Mouse (Mus musculus) lung, embryonic 14.5 days (tissue): ENCODE data around the gene Mslnl. TPM values are rescaled to one million over a fixed set of nuclear protein-coding genes. Genes with fewer than 3 reads are reported as not detected.

Experiments used
- ATAC-seq: fragments of 200-750 bp; cut with Nextera tagmentation; 2 replicates; pipeline ENCODE4 v1.8.0; 2017; ENCODE audit warnings: mild to moderate bottlenecking, moderate TSS enrichment, moderate library complexity; ENCODE audit not compliant: insufficient read depth
- DNase-seq: peaks from one replicate; pipeline ENCODE4 v3.0.0-alpha.2; 2015
- H3K27ac ChIP-seq: fragments of 300-500 bp; sonication (generic); 2 replicates; pipeline ENCODE4 v1.5.1; 2014; ENCODE audit warnings: low read depth, mild to moderate bottlenecking, moderate library complexity
- H3K27me3 ChIP-seq: fragments of 300-500 bp; sonication (generic); 2 replicates; pipeline ENCODE4 v1.6.1; 2014; ENCODE audit warnings: low read length, control low read depth; ENCODE audit not compliant: insufficient read depth
- H3K36me3 ChIP-seq: fragments of 300-500 bp; sonication (generic); 2 replicates; pipeline ENCODE4 v1.6.1; 2014; ENCODE audit warnings: control low read depth; ENCODE audit not compliant: insufficient read depth
- H3K4me1 ChIP-seq: fragments of 300-500 bp; sonication (generic); 2 replicates; pipeline ENCODE4 v1.6.1; 2014; ENCODE audit warnings: antibody characterized with exemption, control low read depth; ENCODE audit not compliant: insufficient read depth
- H3K4me2 ChIP-seq: fragments of 300-500 bp; sonication (generic); 2 replicates; pipeline ENCODE4 v1.6.1; 2014; ENCODE audit warnings: mild to moderate bottlenecking
- H3K4me3 ChIP-seq: fragments of 300-500 bp; sonication (generic); 2 replicates; pipeline ENCODE4 v1.5.1; 2014; ENCODE audit warnings: low read depth, low read length
- H3K9ac ChIP-seq: fragments of 300-500 bp; sonication (generic); 2 replicates; pipeline ENCODE4 v1.6.1; 2014
- H3K9me3 ChIP-seq: fragments of 300-500 bp; sonication (generic); 2 replicates; pipeline ENCODE4 v1.6.1; 2016; ENCODE audit warnings: low read depth, low read length, control low read depth
- CTCF ChIP-seq: IDR thresholded peaks from 2 replicates; pipeline ENCODE4 v1.5.1; 2016; ENCODE audit warnings: antibody characterized with exemption, low read depth
- WGBS: fragments of 180-500 bp; shearing (Covaris S2); extraction: QIAGEN DNeasy Blood & Tissue Kit; methylation state at CpG from one replicate; pipeline ENCODE4 v1.1.7; 2014; 5-methylcytosine and 5-hydroxymethylcytosine counted together
- microRNA-seq: library from miRNA; unstranded; fragments of <30 nt; microRNA quantifications from one replicate; pipeline ENCODE4, GENCODE M21; 2016; ENCODE audit warnings: borderline number of aligned reads
- polyA plus RNA-seq: library from polyadenylated mRNA; unstranded; fragments of >200 nt; fragmentation: Nextera tagmentation; extraction: Ambion mirVana; gene quantifications from 2 replicates; pipeline ENCODE4 v1.2.1, GENCODE M21; 2014

Gene Mslnl
- polyA plus RNA-seq, 1 experiment from 2014 or later = 0.24 TPM

DNA sequence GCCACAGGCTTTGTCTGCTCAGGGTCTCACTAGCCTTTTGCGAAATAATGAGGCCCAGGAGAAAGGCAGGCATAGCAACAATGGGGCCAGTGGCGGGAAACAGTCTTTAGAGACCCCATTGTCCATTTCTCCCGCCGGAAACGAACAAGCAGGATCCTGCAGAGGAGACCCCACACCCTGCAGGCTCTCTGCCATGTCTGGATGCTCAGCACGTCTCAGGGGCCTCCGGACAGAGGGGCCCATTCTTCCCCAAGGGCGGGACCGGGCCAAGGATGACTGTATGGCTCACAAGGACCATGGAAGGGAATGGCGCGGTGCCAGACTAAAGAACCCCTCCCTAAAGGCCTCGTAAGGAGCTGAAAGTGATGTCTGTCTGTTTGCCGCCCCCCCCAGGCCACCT, 58.4 kb downstream of the Mslnl start:
- no peaks in the 10 kb centered on the region for H3K9me3 ChIP-seq
- no peaks in the 10 kb centered on the region for H3K27me3 ChIP-seq
- H3K27ac ChIP-seq = peak overlapping the region; percentile 27; the same call in 1 of the 2 replicates
- H3K4me1 ChIP-seq = peaks cover 14% of the 10 kb centered on the region
- ATAC-seq (no peak), DNase-seq (no peak)
- 70% methylated on average over 13 of the region's 13 CpGs for WGBS
- no peak overlapping the region for H3K4me3 ChIP-seq
- peaks cover 17% of the 10 kb centered on the region; the same call in 1 of the 2 replicates for H3K36me3 ChIP-seq
- TF ChIP-seq CTCF = no peak
- peak overlapping the region; percentile 1; the same call in 1 of the 2 replicates for H3K4me2 ChIP-seq
- H3K9ac ChIP-seq = no peak overlapping the region

DNA sequence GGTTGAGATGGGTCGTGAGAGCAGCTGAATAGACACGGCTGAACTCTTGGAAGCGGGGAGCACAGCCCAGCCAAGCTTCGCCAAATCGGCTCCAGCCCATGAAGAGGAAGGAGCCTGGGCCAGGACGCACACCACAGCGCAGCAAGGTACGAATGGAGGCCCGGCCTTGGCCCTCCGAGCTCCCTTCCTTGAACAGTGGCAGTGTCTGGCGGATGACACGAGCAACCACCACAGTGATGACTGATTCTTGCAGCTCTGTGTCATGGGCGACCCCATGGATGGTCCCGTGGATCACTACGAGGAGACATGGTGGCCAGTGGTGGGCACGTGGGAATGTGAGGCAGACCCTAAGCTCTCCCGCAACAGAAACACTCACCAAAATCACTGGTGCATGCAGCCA, 59.2 kb downstream of the Mslnl start:
- H3K4me1 ChIP-seq = peaks cover 14% of the 10 kb centered on the region
- H3K27me3 ChIP-seq = no peaks in the 10 kb centered on the region
- ATAC-seq = no peak
- 84% methylated on average over 17 of the region's 17 CpGs for WGBS
- no peak overlapping the region for H3K9ac ChIP-seq
- H3K36me3 ChIP-seq = 0 out of 2 replicates have a peak, but pooled peaks cover 10% of the 10 kb centered on the region
- H3K9me3 ChIP-seq = no peaks in the 10 kb centered on the region
- H3K4me2 ChIP-seq = peak overlapping the region; percentile 98
- no peak for DNase-seq
- H3K4me3 ChIP-seq = peak overlapping the region; percentile 61
- no peak overlapping the region for H3K27ac ChIP-seq
- TF ChIP-seq CTCF = no peak

DNA sequence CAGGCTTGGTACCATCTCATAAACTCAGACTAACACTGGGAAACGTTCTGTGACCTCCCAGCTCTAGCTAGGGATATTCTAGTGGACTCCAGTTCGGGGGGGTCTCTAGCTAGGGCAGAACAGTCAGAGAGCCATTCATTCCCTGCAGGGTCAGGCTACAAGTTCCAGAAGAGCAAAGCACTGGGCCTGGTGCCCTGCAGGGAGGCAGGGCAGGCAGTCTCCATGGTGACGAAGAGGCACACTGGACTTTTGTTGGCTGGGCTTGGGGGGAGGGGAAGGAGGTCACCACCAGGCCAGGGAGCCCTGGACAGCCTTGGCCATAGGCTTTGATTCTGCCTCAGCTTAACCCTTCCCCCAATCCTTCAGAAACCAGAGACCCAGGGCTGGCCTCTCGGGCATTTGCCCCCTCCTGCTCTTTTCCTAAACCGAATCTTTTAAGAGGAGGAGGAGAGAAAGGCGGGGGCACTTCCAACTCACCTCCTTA, 59.8 kb downstream of the Mslnl start, which contains the start of gene AC134908.4:
Gene AC134908.4, minus strand, starts transcription at position 51 of the 484 bp plus-strand sequence.
- ATAC-seq = no peak
- peak within 1 kb of the TSS; percentile 52 for H3K9ac ChIP-seq

DNA sequence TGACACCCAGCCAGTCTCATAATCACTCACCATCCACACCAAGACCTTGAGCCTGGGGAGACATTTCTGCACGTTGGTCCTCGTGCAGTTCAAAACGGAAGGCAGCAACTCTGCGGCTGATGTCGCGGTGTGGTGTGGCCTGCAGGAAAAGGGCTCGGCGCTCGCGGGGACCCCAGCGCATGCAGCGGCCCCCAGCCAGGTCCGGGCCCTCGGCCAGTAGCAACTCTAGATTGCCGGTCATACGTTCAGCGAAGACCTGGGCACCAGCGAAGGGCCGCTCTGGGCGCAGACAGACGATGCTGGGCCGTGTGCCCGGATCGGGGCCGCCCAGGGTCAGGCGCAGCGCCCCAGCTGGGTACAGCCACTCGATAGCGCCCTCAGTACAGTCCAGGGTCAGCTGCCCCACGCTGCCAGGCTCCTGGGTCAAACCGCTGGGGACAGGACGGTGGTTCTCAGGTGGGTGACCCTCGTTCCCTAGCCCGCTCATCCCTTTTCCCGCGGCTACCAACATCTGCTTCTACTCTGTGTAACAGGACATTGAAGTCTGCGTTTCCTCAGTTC, 60.4 kb downstream of the Mslnl start:
- Histone ChIP-seq H3K36me3 (0 out of 2 replicates have a peak, but pooled peaks cover 10% of the 10 kb centered on the region), H3K9ac (peak overlapping the region; percentile 52), H3K27me3 (no peaks in the 10 kb centered on the region), H3K4me2 (peak overlapping the region; percentile 98), H3K4me1 (peaks cover 14% of the 10 kb centered on the region), H3K4me3 (peak overlapping the region; percentile 61), H3K9me3 (no peaks in the 10 kb centered on the region), H3K27ac (peak overlapping the region; percentile 64; the same call in 1 of the 2 replicates)
- no peak for TF ChIP-seq CTCF
- DNase-seq (no peak), ATAC-seq (peak; percentile 3; the same call in 1 of the 2 replicates)
- WGBS = under 1% methylated on average over 37 of the region's 37 CpGs

More for the DNA sequence above, 59.8 kb downstream of the Mslnl start, which contains the start of gene AC134908.4:
- H3K27ac ChIP-seq = peak within 1 kb of the TSS; percentile 64; the same call in 1 of the 2 replicates
- peaks cover 14% of the 10 kb centered on the region for H3K4me1 ChIP-seq
- peak; percentile 38 for DNase-seq
- WGBS = 20% methylated on average over 6 of the region's 6 CpGs
- TF ChIP-seq CTCF = no peak
- H3K36me3 ChIP-seq = 0 out of 2 replicates have a peak, but pooled peaks cover 10% of the 10 kb centered on the region
- H3K9me3 ChIP-seq = no peaks in the 10 kb centered on the region
- no peaks in the 10 kb centered on the region for H3K27me3 ChIP-seq
- peak within 1 kb of the TSS; percentile 98 for H3K4me2 ChIP-seq
- H3K4me3 ChIP-seq = peak within 1 kb of the TSS; percentile 61

DNA sequence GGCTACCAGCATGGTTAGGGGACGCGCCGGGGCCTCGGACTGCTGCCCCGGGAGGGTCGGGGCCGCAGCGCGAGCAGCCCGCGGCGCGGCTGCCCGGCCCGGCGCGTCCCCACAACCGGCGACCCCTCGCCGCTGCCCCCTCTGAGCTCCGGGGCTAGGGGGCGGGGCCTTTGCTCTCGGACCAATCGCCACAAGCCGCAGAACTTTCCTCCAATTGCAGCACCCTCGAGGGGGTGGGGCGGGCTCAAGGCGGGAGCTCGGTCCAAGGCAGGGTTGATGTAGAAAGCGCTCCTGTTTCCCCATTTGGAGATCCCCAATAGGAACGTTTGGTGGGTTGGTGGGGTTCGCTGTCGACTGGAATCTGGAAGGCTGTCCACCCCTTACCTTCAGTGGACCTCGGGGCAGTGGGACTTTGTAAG, 61.1 kb downstream of the Mslnl start, which contains the start of gene Metrn:
Gene Metrn, minus strand, starts transcription at position 186 of the 419 bp plus-strand sequence.
- Histone ChIP-seq H3K4me1 (peaks cover 14% of the 10 kb centered on the region), H3K27ac (peak within 1 kb of the TSS; percentile 64; the same call in 1 of the 2 replicates), H3K9ac (peak within 1 kb of the TSS; percentile 52), H3K4me3 (peak within 1 kb of the TSS; percentile 61), H3K9me3 (no peaks in the 10 kb centered on the region), H3K36me3 (0 out of 2 replicates have a peak, but pooled peaks cover 10% of the 10 kb centered on the region), H3K27me3 (no peaks in the 10 kb centered on the region), H3K4me2 (peak within 1 kb of the TSS; percentile 98)
- WGBS = under 1% methylated on average over 35 of the region's 35 CpGs
- no peak for TF ChIP-seq CTCF
- ATAC-seq = peak; percentile 78
- DNase-seq = peak; percentile 94

Small RNA genes lying within 50 kb of the gene (microRNA-seq; reads per million reads assigned to microRNA genes)
- gene Gm25083 (not detected), gene Mir6966 (not detected)

Other genes with a start within 250 kb of the Mslnl start
- 0.15 TPM in 1 of 2 replicates, not detected in the other for gene Sstr5, start 238.8 kb upstream of the Mslnl start, polyA plus RNA-seq
- gene Sox8, start 165.4 kb upstream of the Mslnl start, polyA plus RNA-seq = 0.42 and 0.79 TPM in 2 replicates
- 25.7 and 26.1 TPM in 2 replicates for gene Lmf1, start 157.0 kb upstream of the Mslnl start, polyA plus RNA-seq
- gene Gng13, start 18.9 kb upstream of the Mslnl start, polyA plus RNA-seq = 1.3 and 1.4 TPM in 2 replicates
- gene Chtf18, start 8.6 kb upstream of the Mslnl start, polyA plus RNA-seq = 27.1 and 32.3 TPM in 2 replicates
- 22.1 and 22.6 TPM in 2 replicates for gene Rpusd1, start 8.4 kb upstream of the Mslnl start, polyA plus RNA-seq
- 1.8 and 4.6 TPM in 2 replicates for gene Msln, start 18.3 kb downstream of the Mslnl start, polyA plus RNA-seq
- gene Narfl, start 37.7 kb downstream of the Mslnl start, polyA plus RNA-seq = 24.3 and 25.6 TPM in 2 replicates
- gene Haghl, start 49.6 kb downstream of the Mslnl start, polyA plus RNA-seq = 55.1 and 57.9 TPM in 2 replicates
- 0.12 TPM in 1 of 2 replicates, not detected in the other for gene Ccdc78, start 50.5 kb downstream of the Mslnl start, polyA plus RNA-seq
- 81.9 and 96.8 TPM in 2 replicates for gene Fam173a, start 56.9 kb downstream of the Mslnl start, polyA plus RNA-seq
- not detected in 2 replicates for gene AC134908.4, start 59.6 kb downstream of the Mslnl start, polyA plus RNA-seq
- gene Metrn, start 61.1 kb downstream of the Mslnl start, polyA plus RNA-seq = 10.4 and 12.7 TPM in 2 replicates
- 0.97 and 1.3 TPM in 2 replicates for gene Fbxl16, start 73.0 kb downstream of the Mslnl start, polyA plus RNA-seq
- 24.6 and 26.0 TPM in 2 replicates for gene Wdr24, start 87.6 kb downstream of the Mslnl start, polyA plus RNA-seq
- 39.5 and 40.6 TPM in 2 replicates for gene Jmjd8, start 92.8 kb downstream of the Mslnl start, polyA plus RNA-seq
- 335 and 367 TPM in 2 replicates for gene Stub1, start 97.4 kb downstream of the Mslnl start, polyA plus RNA-seq
- gene Rhbdl1, start 101.3 kb downstream of the Mslnl start, polyA plus RNA-seq = 1.8 and 2.0 TPM in 2 replicates
- gene Gm20683, start 105.7 kb downstream of the Mslnl start, polyA plus RNA-seq = 1.0 and 1.4 TPM in 2 replicates
- 10.8 and 11.0 TPM in 2 replicates for gene Rhot2, start 108.8 kb downstream of the Mslnl start, polyA plus RNA-seq
- 29.9 and 34.1 TPM in 2 replicates for gene Wdr90, start 125.5 kb downstream of the Mslnl start, polyA plus RNA-seq
- 17.7 and 17.9 TPM in 2 replicates for gene Mcrip2, start 132.7 kb downstream of the Mslnl start, polyA plus RNA-seq
- 44.6 and 45.7 TPM in 2 replicates for gene Mettl26, start 139.0 kb downstream of the Mslnl start, polyA plus RNA-seq
- gene Wfikkn1, start 144.8 kb downstream of the Mslnl start, polyA plus RNA-seq = 0.57 and 0.87 TPM in 2 replicates
- 15.3 and 15.4 TPM in 2 replicates for gene Rab40c, start 183.7 kb downstream of the Mslnl start, polyA plus RNA-seq
- gene Pigq, start 208.9 kb downstream of the Mslnl start, polyA plus RNA-seq = 65.9 and 69.0 TPM in 2 replicates
- gene Nhlrc4, start 208.9 kb downstream of the Mslnl start, polyA plus RNA-seq = not detected in 2 replicates
- gene A930017K11Rik, start 216.5 kb downstream of the Mslnl start, polyA plus RNA-seq = 0.16 and 0.26 TPM in 2 replicates
- 26.7 and 30.5 TPM in 2 replicates for gene Capn15, start 249.8 kb downstream of the Mslnl start, polyA plus RNA-seq